Mouse (Mus musculus) natural killer cell, adult 2 months (primary cell): ENCODE results near the gene Slc25a5.
"Not testable (repeated sequence)": the region's sequence is repeated elsewhere in the genome, so short reads cannot be mapped to it uniquely, and the experiment has no call there.

Source experiments
- DNase-seq, 2 experiments: peaks; one replicate each; pipeline ENCODE4 v3.0.0; 2022; ENCODE audit warnings: low spot score in 2 of 2

Slc25a5 gene

DNA sequence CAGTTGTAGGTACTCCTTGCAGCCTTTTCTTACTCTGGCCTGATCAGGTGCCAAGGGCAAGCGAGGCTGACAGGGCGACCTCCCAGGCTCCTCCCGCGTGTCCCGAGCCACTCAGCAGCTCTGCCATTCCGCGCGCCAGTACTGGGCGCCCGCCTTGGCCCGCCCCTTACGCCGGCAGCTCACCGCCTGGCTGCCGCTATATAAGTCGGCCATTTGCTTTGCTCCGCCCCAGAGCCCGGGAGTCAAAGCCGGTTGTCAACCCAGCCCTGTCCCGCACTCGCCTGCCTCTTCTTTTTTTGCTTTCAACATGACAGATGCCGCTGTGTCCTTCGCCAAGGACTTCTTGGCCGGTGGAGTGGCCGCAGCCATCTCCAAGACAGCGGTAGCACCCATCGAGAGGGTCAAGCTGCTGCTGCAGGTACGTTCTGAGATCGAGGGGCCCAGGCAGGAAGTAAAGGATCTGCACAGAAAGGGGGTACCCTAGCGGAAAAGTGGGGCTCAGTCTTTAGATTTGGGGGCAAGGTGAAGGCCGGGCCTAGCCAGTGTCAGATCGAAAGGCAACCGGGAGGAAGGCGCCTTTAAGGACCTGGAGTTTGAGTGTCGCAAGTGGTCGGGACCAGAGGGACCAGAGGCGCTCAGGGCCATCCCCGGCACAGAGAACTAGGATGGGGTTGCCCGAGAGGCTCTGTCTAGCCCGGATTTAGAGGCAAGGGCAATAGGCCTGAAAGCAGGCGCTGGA lies at the start of gene Slc25a5:
Slc25a5 (plus strand) TSS at position 228 of the 739 bp plus-strand sequence.
- peak; percentile 83 to 87 for DNase-seq

DNA sequence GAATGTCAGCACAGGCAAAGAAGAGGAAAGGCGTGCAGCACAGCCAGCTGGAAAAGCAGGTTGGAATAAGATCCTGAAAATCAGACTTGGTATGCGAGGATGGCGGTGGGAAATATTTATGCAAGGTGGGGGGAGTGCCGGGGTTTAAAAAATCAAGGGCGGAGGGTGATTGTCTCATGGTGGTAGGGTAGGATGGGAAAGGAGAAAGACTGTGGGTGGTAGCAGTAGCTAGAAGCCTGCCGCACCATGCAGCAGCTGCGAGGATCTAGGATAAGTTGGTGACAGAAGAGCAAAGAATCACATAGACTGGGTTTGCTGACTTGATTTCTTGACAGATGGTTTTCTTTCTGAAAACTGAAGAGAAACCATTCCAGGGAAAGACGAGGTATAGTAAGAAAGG lies 48.7 kb upstream of the Slc25a5 start:
- DNase-seq, result no peak

DNA sequence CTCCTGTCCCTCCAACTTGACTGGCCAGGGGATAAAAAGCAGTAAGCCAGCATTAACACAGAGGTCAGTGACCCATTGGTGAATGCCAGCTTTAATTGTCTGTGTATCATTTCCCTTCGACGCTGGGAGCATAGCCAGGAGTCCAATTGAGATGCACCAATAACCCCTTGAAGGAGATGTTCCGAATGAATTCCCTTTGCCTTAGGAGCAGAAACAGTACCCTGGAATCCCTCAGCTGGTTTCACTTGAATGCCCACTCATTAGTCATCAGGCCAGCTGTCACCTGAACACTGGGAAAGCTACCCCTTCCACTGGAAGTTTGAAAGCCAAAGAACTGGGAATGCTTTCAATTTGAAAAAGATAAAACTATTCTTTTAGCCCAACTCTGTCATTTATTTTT lies 46.9 kb upstream of the Slc25a5 start:
- no peak for DNase-seq

DNA sequence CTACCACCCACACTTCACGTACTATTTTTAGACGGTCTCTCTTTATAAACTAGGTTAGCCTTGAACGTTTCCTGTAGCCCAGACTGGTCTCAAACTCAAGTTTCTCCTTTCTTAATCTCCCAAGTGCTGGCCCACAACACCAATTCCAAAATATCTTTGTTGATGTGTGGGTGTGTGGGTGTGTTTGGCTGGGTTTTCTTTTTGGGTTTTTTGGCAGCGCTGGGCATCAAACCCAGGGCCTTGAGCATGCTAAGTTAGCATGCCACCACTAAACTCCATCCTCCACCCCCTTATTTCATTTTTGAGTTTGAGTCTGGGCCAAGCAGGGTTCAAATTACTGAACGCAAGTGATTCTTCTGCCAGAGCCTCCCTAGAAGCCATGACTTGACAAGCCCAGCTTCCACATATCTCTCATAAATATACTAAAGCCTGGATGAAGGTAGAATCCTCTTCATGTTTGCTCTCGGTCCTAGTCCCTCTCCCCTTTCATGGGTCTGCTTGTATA lies 46.1 kb upstream of the Slc25a5 start:
- DNase-seq, result no peak

DNA sequence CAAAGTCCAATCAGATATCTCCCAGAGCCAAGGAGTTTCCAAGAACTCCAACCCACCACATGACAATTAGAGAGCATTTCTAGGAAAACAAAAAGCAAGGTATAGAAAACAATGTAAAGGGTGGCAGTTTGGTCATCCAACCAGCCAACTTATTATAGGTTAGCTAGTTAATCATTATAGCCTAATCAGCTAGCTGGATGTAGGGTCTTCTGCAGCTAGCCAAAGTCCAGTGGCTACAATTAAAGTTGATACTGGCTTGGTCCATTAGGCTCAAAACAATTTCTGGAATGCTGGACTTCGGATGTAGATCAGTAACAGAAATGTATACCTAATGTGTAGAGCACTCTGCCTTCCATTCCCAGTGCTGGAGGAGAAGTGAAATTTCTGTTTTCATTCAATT lies 44.9 kb upstream of the Slc25a5 start:
- DNase-seq, result no peak

DNA sequence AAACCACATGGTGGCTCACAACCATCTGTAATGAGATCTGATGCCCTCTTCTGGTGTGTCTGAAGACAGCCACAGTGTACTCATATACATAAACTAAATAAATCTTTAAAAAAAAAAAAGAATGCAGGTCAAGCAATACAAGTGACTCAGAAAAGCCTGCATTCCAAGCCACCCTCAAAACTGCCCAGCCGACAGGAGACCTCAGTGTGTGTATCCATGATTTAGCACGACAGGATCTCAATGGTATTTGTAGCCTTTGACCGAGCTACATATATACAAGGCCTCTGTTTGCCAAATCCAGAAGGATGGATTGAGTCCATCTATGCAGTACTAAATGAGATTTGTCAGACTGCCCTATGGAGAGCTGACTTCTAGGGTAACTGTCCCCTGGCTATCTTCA lies 42.9 kb upstream of the Slc25a5 start:
- DNase-seq, result no peak

DNA sequence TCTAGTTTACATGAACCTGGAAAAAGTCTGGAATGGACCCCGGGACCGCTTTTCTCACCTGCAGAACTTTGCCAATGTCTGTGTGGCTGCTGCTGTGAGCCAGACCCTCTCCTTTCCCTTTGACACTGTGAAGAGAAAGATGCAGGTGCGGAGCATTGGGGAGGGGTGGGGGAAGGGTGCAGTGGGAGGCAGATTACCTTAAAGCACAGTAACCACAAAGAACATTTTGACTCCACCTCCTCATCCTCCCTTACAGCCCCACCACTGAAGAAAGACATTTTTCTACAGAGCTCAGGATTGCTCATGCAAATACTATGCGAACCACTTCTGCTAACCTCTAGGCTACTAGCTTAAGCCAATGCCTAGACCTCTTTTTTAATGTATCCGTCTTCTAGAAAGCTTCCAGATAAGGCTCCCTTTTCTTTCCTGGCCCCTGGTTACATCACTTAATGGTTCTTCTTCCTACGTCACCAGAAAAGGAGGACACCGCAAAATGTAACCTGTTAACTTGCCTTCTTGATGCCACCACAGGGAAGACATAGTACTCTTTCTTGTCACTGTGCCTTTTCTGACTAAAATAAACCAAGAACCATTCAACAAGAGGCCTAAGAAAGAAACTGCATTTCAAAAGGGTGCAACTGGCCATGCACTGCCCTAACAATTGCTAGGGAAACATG lies 37.5 kb upstream of the Slc25a5 start:
- no peak for DNase-seq

DNA sequence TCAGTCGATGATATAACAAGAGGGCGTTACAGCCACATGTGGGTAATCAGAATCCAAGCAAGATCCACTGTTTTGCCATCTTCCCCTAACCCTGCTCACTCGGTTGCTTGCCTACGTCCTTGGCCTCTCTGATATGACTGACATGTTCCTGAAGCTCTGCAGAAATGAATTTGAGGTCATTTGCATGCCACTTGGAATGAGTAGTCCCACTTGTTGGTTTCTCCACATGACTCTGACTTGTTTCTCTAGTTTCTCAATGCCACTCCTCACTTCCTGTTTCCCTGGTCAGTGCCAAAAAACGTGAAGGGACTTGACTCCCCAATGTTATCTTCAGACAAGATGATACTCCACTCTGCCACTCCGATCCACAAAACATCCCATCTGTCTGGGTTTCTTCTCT lies 36.9 kb upstream of the Slc25a5 start:
- DNase-seq, result no peak

DNA sequence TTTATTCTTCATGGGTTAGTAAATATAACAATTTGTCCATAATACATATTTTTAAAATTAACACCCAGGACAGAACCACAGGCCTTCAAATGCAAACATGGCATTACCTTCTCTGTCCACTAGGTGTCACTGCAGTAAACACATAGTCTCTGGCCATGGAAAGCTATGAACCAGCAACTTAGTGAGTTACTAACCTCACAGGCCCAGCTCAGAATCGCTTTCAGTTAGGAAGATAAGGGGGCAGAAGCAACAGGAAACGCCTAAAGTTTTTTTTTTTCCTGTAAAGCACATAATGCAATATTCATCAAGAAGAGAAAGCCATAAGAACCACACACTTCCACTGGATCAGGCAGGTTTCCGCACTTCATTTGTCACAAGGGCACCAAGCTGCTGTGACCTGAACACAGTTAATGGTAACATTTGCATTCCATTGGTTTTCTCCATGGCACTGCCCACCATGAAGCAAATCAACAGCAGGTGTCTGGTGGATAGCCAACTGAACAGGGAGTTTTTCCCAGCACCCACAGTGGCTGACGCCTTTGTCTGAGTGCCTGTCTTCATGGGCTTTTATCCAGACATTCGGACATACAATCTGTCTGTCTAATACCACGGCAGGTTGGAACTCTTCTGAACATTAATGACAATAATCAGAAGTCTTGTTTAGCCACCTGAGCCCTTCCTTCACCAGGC lies 34.4 kb upstream of the Slc25a5 start:
- DNase-seq, result peak; percentile 41 to 48

DNA sequence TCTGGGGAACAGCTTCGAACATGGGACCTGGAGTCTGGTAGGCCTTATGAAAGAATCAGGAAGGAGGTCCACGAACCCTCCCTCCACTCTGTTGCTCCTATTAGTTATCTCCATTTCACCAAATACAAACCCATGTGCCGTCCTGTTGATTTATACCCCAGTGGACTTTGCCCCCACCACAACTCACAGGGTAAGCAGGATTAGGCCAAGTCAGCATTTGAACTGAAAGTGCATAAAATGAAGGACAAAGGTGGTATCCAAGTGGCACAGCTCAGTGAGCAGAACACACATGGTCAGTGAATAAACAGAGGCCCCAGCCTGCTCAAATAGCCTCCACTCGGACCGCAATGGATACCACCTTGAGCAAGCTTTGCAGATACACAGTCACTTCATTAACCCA lies 33.2 kb upstream of the Slc25a5 start:
- DNase-seq, result no peak

DNA sequence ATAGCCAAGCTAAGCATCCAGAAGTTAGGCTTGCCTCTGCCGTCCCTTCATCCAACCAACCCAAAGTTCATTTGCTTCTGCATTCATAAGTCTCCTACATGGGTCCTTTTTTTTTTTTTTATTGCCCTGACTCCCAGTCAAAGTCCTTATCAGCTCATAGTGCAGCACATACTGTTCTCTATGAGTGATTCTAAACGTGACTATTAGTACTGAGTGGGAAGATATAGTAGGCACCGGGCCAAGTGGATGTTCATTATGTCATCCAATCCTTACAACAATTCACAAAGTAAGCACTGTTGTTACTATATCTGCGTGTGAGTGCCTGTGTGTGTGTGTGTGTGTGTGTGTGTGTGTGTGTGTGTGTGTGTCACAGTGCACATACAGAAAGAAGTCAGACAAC lies 32.6 kb upstream of the Slc25a5 start:
- DNase-seq, result no peak

DNA sequence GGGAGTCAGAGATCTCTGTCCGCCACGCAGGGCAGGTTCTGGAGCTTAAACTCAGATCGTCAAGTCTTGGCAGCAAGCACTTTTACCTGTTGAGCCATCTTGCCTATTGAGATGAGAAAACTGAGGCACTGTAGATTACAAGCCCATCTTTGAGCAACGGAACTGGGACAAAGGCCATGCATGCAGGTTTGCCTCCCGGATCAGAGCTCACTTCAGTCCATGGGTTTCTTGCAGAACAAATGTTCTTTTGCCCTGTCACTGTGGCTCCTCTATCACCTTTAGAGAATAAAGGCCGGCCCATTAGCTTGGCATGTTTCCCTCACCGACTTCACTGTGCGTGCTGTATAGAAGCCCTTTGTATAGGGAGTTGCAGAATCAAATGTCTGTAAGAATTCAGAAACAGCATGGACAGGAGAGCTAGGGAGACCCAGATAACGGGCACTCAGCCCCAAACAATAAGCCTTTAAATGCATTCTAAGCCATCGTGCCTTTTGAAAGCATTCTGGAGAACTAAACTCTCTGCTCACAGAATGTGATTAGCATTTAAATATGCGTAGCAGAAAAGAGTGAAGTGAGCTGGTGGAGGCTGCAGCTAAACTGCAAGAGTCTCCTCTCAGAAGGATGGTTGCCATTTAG lies 32.0 kb upstream of the Slc25a5 start:
- no peak for DNase-seq

DNA sequence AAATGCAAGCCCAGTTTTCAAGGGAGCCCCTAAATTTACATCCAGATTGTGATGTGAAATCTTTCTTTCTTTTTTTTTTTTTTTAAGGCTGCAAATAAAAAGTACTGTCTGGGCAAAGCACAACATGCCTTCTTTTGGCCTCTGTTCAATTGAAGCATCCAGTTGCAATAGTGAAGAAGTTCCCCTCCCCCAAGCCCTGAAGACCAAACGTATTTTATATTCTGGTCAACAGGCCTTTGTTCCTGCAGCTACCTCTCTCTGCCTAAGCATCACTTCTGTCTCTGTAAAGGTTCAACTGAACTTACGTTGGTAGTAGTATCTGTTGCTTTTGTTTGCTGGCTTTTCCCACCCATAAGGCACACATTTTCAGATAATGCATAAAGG lies 31.5 kb upstream of the Slc25a5 start:
- no peak for DNase-seq

DNA sequence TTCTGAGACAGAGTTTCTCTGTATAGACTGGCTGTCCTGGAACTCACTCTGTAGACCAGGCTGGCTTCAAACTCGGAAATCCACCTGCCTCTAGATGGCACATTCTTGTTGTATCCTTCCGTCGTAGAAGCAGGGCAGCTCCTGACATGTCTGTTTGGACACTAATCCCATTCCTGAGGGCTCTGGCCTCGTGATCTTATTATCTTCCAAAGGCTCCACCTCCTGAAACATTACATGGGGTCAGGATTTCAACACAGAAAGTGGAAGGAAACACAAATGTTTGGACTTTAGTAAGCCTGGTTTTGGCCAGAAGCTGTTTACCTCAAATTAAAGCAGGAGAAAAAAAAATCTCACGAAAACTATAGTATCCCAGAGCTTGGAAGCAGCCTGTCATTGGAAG lies 28.1 kb upstream of the Slc25a5 start:
- no peak for DNase-seq

DNA sequence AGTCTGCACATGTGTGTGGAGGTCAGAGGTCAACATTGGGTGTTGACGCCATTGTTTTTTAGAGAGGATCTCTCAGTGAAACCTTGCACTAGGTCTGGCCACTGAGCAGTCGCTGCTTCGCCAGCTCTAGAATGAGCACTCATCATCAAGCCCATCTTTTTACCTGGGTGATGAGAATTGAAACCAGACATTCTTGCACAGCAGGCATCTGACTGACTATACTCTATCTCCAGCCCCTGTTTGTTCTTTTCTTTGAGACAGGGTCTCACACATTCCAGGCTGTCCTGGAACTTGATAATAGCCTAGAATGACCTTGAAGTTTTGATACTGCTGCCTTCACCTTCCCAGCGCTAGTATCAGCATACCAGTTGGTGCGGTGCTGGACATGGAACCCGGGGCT lies 22.9 kb upstream of the Slc25a5 start:
- DNase-seq, result no peak

DNA sequence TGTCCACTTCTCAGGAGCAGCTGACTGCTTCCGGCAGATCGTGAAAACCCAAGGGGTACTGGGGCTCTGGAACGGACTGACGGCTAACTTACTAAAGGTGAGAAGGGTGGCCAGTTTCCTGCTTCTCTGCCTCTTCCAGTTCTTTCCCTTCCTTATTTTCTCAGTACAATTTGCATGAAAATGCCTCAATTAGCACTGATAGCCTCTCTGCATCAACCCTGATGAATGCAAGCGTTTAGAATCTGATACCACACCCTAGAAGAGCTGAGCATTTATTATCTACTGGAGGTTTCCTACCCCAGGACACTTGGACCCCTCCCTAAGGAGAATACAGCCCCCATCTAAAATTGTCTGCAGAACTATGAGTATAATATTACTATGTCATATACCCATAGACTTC lies 19.9 kb upstream of the Slc25a5 start:
- no peak for DNase-seq

DNA sequence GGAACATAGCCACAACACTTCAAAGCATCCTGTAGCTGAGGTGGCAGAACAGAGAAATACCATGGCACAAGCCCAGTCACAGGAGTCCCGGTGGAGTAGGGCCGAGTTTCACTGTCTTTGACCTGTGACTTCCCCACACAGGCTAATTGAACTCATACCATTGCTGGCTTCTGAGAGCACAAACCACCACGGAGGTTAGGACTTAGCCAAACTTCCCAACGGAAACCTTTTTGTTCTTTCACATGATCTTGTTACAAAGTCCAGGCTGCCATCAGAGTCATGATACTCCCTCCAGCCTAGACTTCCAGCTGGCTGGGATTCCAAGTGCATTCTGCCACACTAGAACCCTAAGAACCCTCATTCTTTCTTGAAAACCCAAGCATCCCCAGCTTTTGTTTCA lies 17.8 kb upstream of the Slc25a5 start:
- no peak for DNase-seq

DNA sequence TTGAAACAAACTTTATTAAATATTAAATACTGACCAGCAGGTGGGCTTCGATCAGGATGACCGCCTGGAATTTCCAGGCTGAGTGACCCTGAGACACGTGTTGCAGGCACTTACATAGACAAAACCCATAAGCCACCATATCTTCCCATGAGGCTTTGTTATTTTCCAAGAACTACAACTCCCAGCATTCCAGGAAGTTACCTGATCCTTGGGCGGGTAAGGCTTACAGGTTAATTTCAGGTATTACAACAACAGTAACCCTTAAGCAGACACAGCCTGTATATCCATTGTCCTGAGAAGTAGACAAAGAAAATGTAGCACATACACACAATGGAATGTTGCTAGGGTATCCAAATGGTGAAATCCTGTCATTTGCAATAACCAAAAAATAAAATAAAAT lies 6.1 kb upstream of the Slc25a5 start:
- DNase-seq, result no peak

DNA sequence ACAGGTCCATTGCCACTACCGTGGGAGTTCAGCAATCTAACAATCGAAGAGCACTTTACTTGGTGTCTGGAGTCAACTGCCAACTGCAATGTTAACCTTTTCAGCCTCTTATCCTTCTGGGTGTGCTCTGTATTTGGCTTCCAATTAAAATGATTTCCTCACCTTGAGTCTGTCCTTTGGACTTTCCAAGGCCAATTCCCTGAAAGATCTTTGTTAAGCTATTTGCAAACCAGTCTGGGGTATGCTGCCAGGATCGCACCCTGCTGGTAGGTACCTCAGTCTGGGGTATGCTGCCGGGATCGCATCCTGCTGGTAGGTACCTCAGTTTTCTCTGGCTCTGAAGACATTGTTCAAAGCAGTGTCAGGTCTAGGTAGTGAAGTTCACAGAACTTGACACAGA lies 880 bp upstream of the Slc25a5 start:
- no peak for DNase-seq

DNA sequence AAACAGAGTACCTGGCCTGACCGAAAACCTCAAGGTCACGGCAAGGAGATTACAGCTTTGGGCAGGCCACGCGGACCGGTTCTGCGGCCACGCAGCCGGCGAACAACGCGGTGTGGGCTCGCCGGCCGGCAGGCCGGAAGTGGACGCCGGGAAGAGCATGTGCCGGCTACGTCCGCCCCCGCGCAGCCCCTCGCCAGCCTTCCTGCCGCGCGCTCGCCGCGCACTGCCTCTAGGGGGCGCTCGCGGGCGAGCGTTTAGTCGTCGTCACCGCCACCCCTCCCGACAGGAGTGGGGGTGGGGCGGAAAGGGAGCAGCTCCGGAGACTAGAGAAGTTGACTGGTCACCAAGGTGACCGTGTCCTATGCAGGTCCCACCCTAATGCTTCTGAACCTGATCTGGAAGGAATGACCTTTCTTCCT lies 721 bp downstream of the Slc25a5 start:
- peak; percentile 70 to 83 for DNase-seq

DNA sequence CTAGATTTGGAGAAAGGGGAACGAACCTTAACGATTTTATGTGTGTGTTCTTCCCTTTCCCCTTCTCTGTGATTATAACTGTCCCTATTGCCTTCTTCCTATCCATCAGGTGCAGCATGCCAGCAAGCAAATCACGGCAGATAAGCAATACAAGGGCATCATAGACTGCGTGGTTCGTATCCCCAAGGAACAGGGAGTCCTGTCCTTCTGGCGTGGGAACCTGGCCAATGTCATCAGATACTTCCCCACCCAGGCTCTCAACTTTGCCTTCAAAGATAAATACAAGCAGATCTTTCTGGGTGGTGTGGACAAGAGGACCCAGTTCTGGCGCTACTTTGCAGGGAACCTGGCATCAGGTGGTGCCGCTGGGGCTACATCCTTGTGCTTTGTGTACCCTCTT lies 1.3 kb downstream of the Slc25a5 start:
- not testable (repeated sequence) for DNase-seq

DNA sequence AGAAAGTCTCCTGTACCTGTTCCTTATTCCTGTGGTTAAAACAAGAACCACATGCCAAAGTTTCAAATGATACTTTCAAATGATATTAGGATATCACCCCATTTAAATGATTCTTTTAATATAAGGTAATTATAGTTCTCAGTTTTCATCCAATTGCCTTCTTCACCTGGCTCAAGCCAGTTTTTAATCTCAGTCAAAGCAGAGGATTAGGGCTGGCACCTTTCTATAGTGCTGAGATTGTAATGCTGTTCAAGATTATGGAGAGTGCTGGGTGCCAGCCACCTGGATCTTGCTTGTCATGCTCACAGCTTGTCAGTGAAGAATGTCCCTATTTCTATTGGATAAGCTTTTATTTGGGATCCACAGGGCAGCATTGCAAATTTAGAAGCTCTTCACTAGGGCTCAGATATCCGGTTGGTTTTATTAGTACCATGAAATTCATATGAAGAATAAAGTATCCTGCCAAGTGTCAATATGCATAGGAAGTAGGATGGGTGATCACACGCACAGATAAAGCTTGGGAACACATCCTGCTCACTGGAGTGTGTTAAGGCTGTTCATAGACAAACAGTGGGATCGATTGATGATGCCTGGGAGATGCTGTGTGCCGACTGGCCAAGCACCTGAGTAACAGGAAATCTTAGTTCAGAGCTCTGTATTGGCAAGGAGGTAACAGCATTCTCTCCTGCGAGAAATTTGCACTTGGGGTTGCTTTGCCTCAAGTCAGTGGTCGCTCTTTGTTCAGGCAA lies 3.9 kb downstream of the Slc25a5 start:
- no peak for DNase-seq
